In genomic region chrX:73524318-73525222, GRCm38 (mm10) we compare ENCODE assay signal across 8 mouse cellular contexts. TPM values are rescaled to one million over a fixed set of nuclear protein-coding genes. Genes with fewer than 3 reads are reported as not detected.
DNase-seq lines count a peak whose midpoint lies in the region; ATAC-seq lines count a peak whose summit lies in the region.

No protein-coding gene starts in this region.

- DNase-seq in gastrocnemius, adult 18-20 months (ENCODE audit: low spot score), result peak; percentile 6
- DNase-seq in gastrocnemius, postnatal 14 days, result no peak
- DNase-seq in 416B (ENCODE audit: low read depth), result peak; percentile 68
- DNase-seq in cerebellum, adult 9-11 months, result peak; percentile 85
- DNase-seq in layer of hippocampus, adult 8-10 months (ENCODE audit: low spot score in 2 of 2), result peak; percentile 35 to 39
- DNase-seq in embryo, embryonic 10 days (ENCODE audit: low spot score), result no peak
- no peak for DNase-seq in thymus, adult 18-20 months

- intact Hi-C loops in gastrocnemius, postnatal 14 days (cut with DNase I; ENCODE audit: low total_unique reads), result no loop called here

- no peak for ATAC-seq in granulocyte monocyte progenitor cell, adult 5-6 weeks (replicated peaks; ENCODE audit: poor library complexity, severe bottlenecking)

RNA-seq across cellular contexts. Expression of gene Atp2b3, which starts 21.7 kb away (rescaled TPM):
- total RNA-seq in gastrocnemius, adult 18-20 months (2021), result 10 to 100 TPM; 10.6 to 10.7 TPM
- 1 to 10 TPM; 8.2 to 8.7 TPM for total RNA-seq in gastrocnemius, postnatal 14 days (2021)
- 100 to 1,000 TPM; 136 to 147 (median 141) TPM for total RNA-seq in layer of hippocampus, adult 8-10 months (2022)
- not detected in 2 replicates for total RNA-seq in granulocyte monocyte progenitor cell, adult 5-6 weeks (2014; fragmentation: Nextera tagmentation)
- total RNA-seq in granulocyte monocyte progenitor cell, adult 5-6 weeks (2017), result not detected in 2 replicates

RNA-seq across cellular contexts. Expression of gene Bgn, which starts 41.2 kb away (rescaled TPM):
- total RNA-seq in gastrocnemius, adult 18-20 months (2021), result 10 to 100 TPM; 43.9 to 70.1 TPM
- 100 to 1,000 TPM; 213 to 236 TPM for total RNA-seq in gastrocnemius, postnatal 14 days (2021)
- total RNA-seq in layer of hippocampus, adult 8-10 months (2022), result 10 to 100 TPM; 15.7 to 23.0 (median 21.3) TPM
- total RNA-seq in granulocyte monocyte progenitor cell, adult 5-6 weeks (2014; fragmentation: Nextera tagmentation), result not detected in 2 replicates
- total RNA-seq in granulocyte monocyte progenitor cell, adult 5-6 weeks (2017), result not detected in 2 replicates

Comparison
In these comparisons a context has a peak if more than half of its experiments do, and no peak if none do; other contexts are left out.
1. DNase-seq: peak in gastrocnemius, adult 18-20 months (single experiment), 416B (single experiment), cerebellum, adult 9-11 months (single experiment) and layer of hippocampus, adult 8-10 months (2 of 2); none in gastrocnemius, postnatal 14 days (single experiment), embryo, embryonic 10 days (single experiment) and thymus, adult 18-20 months (0 of 2).
2. RNA of gene Atp2b3, which starts 21.7 kb away (total RNA-seq): 136 to 147 TPM in layer of hippocampus, adult 8-10 months; 10.6 to 10.7 TPM in gastrocnemius, adult 18-20 months, 8.2 to 8.7 TPM in gastrocnemius, postnatal 14 days and not detected in granulocyte monocyte progenitor cell, adult 5-6 weeks; every median in the first group is over 10 times any median in the second.
3. RNA of gene Bgn, which starts 41.2 kb away (total RNA-seq): 213 to 236 TPM in gastrocnemius, postnatal 14 days, 43.9 to 70.1 TPM in gastrocnemius, adult 18-20 months and 15.7 to 23.0 TPM in layer of hippocampus, adult 8-10 months; not detected in granulocyte monocyte progenitor cell, adult 5-6 weeks; every median in the first group is over 10 times any median in the second.